Mouse (Mus musculus) G1E (cell line): Measurements from ENCODE around the gene Ttc27.

ENCODE experiments used
- CTCF ChIP-seq: IDR thresholded peaks from 2 replicates; pipeline ENCODE4 v1.5.1; 2012; ENCODE audit warnings: low read depth, low read length, inconsistent platforms, mixed read lengths
- GATA1 ChIP-seq: IDR thresholded peaks from 2 replicates; pipeline ENCODE4 v1.6.1; 2012; ENCODE audit warnings: borderline replicate concordance, low read length, inconsistent platforms, mixed read lengths
- POLR2AphosphoS5 ChIP-seq: IDR thresholded peaks from 2 replicates; pipeline ENCODE4 v1.6.1; 2012; ENCODE audit warnings: low read depth, low read length, inconsistent platforms; ENCODE audit not compliant: insufficient replicate concordance

- no peak for TF ChIP-seq CTCF
- TF ChIP-seq POLR2AphosphoS5, result no peak
- TF ChIP-seq GATA1, result no peak
These were observed 159.4 kb downstream of the Ttc27 start for GRCm38 (mm10) chr17:74876954-74877353.
